Mouse (Mus musculus) hindbrain, embryonic 14.5 days (tissue): ENCODE data around the gene Kxd1. TPM values are rescaled to one million over a fixed set of nuclear protein-coding genes. Genes with fewer than 3 reads are reported as not detected.
"Not testable (repeated sequence)": the region's sequence is repeated elsewhere in the genome, so short reads cannot be mapped to it uniquely, and the experiment has no call there.

Experiments
- ATAC-seq: fragments of 200-750 bp; cut with Nextera tagmentation; 2 replicates; pipeline ENCODE4 v1.8.0; 2017; ENCODE audit warnings: moderate number of reproducible peaks, mild to moderate bottlenecking, moderate TSS enrichment, moderate library complexity; ENCODE audit not compliant: low FRiP score
- DNase-seq: peaks from one replicate; pipeline ENCODE4 v3.0.0-alpha.2; 2015; ENCODE audit warnings: low spot score
- H3K27ac ChIP-seq: fragments of 300-500 bp; sonication (generic); 2 replicates; pipeline ENCODE4 v1.5.1; 2014; ENCODE audit warnings: mild to moderate bottlenecking, moderate library complexity
- H3K27me3 ChIP-seq: fragments of 300-500 bp; sonication (generic); 2 replicates; pipeline ENCODE4 v1.6.1; 2014; ENCODE audit warnings: mild to moderate bottlenecking, low read length, mixed read lengths; ENCODE audit not compliant: control insufficient read depth, insufficient read depth
- H3K36me3 ChIP-seq: fragments of 300-500 bp; sonication (generic); replicated peaks from 2 replicates; pipeline ENCODE4 v1.6.1; 2014; ENCODE audit not compliant: control insufficient read depth, insufficient read depth
- H3K4me1 ChIP-seq: fragments of 300-500 bp; sonication (generic); replicated peaks from 2 replicates; pipeline ENCODE4 v1.6.1; 2014; ENCODE audit warnings: antibody characterized with exemption, low read length, mixed read lengths; ENCODE audit not compliant: control insufficient read depth, insufficient read depth
- H3K4me2 ChIP-seq: fragments of 300-500 bp; sonication (generic); replicated peaks from 2 replicates; pipeline ENCODE4 v1.6.1; 2014; ENCODE audit warnings: mild to moderate bottlenecking, moderate library complexity
- H3K4me3 ChIP-seq: fragments of 300-500 bp; sonication (generic); replicated peaks from 2 replicates; pipeline ENCODE4 v1.5.1; 2014; ENCODE audit warnings: mild to moderate bottlenecking, low read length
- H3K9ac ChIP-seq: fragments of 300-500 bp; sonication (generic); 2 replicates; pipeline ENCODE4 v1.6.1; 2014
- H3K9me3 ChIP-seq: fragments of 300-500 bp; sonication (generic); 2 replicates; pipeline ENCODE4 v1.6.1; 2016; ENCODE audit warnings: low read length; ENCODE audit not compliant: control insufficient read depth
- WGBS: fragments of 180-500 bp; shearing (Covaris S2); extraction: QIAGEN DNeasy Blood & Tissue Kit; methylation state at CpG from one replicate; pipeline ENCODE4 v1.1.7; 2014; 5-methylcytosine and 5-hydroxymethylcytosine counted together
- polyA plus RNA-seq: library from polyadenylated mRNA; unstranded; fragments of >200 nt; fragmentation: Nextera tagmentation; extraction: Ambion mirVana; gene quantifications from 2 replicates; pipeline ENCODE4 v1.2.1, GENCODE M21; 2014

Gene Kxd1
- polyA plus RNA-seq, 1 experiment from 2014 or later = 46.5 TPM

DNA sequence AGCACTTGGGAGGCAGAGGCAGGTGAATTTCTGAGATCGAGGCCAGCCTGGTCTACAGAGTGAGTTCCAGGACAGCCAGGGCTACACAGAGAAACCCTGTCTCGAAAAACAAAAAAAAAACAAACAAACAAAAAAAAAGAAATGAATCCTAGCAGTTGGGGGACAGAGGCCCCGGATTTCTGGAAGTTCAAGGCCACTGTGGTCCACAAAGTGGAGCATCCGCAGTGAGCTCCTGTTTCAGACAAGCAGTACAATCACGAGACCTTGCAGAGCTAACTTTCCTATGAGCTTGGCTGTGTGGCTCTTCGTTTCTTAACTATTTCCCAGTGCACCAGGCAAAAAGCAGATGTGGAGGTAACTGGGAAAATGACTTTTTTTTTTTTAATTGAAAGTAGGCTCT is 16.6 kb downstream of the Kxd1 start:
- peaks cover 16% of the 10 kb centered on the region for H3K4me1 ChIP-seq
- H3K9ac ChIP-seq = peak overlapping the region; percentile 92; the same call in 1 of the 2 replicates
- H3K36me3 ChIP-seq = peaks cover 40% of the 10 kb centered on the region
- H3K9me3 ChIP-seq, H3K27me3 ChIP-seq, DNase-seq, ATAC-seq: not testable (repeated sequence)
- peak overlapping the region; percentile 96 for H3K27ac ChIP-seq
- H3K4me3 ChIP-seq = peak overlapping the region; percentile 90
- 85% methylated on average over 6 of the region's 6 CpGs for WGBS
- H3K4me2 ChIP-seq = peak overlapping the region; percentile 98

- H3K4me1 ChIP-seq = peaks cover 22% of the 10 kb centered on the region
- H3K27ac ChIP-seq = peak within 1 kb of the TSS; percentile 96
- no peaks in the 10 kb centered on the region for H3K9me3 ChIP-seq
- H3K27me3 ChIP-seq = no peaks in the 10 kb centered on the region
- peak within 1 kb of the TSS; percentile 92 for H3K9ac ChIP-seq
- ATAC-seq = peak; percentile 87
- peaks cover 36% of the 10 kb centered on the region for H3K36me3 ChIP-seq
- peak within 1 kb of the TSS; percentile 98 for H3K4me2 ChIP-seq
- peak within 1 kb of the TSS; percentile 90 for H3K4me3 ChIP-seq
- peak; percentile 99 for DNase-seq
- 2% methylated on average over 74 of the region's 74 CpGs for WGBS
Measured at GRCm38 (mm10) chr8:70510228-70510915, 17.4 kb downstream of the Kxd1 start, which contains the start of gene Uba52. Uba52 (minus strand) TSS chr8:70510801.

GRCm38 (mm10) chr8:70509281-70509952 is 18.3 kb downstream of the Kxd1 start:
- no peak for ATAC-seq
- H3K9ac ChIP-seq = peak overlapping the region; percentile 92
- H3K4me2 ChIP-seq = peak overlapping the region; percentile 98
- H3K27me3 ChIP-seq = no peaks in the 10 kb centered on the region
- H3K27ac ChIP-seq = no peak overlapping the region
- H3K9me3 ChIP-seq = no peaks in the 10 kb centered on the region
- H3K4me1 ChIP-seq = peaks cover 27% of the 10 kb centered on the region
- WGBS = 19% methylated on average over 25 of the region's 25 CpGs
- H3K4me3 ChIP-seq = peak overlapping the region; percentile 90
- DNase-seq = no peak
- H3K36me3 ChIP-seq = peaks cover 33% of the 10 kb centered on the region

- peak overlapping the region; percentile 83 for H3K4me2 ChIP-seq
- peak overlapping the region; percentile 67; the same call in 1 of the 2 replicates for H3K9ac ChIP-seq
- WGBS = 67% methylated on average over 5 of the region's 5 CpGs
- H3K4me1 ChIP-seq = peaks cover 42% of the 10 kb centered on the region
- no peak for ATAC-seq
- H3K9me3 ChIP-seq = no peaks in the 10 kb centered on the region
- peaks cover 23% of the 10 kb centered on the region for H3K27me3 ChIP-seq
- H3K4me3 ChIP-seq = no peak overlapping the region
- no peak overlapping the region for H3K27ac ChIP-seq
- peaks cover 34% of the 10 kb centered on the region for H3K36me3 ChIP-seq
- no peak for DNase-seq
Measured at GRCm38 (mm10) chr8:70507027-70507393, 20.7 kb downstream of the Kxd1 start.

DNA sequence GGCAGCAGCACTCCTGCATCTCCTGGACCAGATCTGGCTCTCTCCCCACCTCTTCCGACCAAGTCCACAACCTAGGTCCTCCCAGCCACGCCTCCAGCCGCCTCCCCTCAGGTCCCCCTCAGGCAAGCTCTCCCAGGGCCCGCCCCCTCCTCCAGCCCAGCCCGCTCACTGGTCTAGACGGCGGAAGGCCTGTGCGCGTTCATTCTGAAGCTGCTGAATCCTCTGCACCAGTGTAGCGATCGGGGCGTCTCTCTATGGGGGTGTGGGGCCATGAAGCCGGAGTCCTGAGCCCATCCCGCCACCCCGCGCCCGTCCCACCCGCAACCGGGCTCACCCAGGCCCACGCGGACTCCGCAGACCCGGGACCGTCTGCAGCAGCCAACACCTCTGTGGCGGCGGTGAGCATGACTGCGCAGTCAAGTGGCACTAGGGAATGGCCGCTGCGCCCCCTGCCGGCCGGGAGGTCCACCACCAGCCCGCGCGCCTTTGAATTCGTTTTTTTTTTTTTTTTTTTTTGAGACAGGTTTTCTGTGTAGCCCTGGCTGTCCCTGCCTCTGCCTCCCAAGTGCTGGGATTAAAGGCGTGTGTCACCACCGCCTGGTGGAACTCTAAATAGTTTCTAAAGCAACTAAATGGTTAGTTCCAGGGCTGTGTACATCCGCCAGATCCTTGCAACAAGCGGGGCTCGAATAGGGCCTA is 21.3 kb downstream of the Kxd1 start, which contains the start of gene Rex1bd:
Rex1bd (minus strand) TSS at position 425 of the 699 bp plus-strand sequence.
- WGBS = 2% methylated on average over 40 of the region's 40 CpGs
- peaks cover 28% of the 10 kb centered on the region for H3K27me3 ChIP-seq
- H3K9me3 ChIP-seq = no peaks in the 10 kb centered on the region
- peak within 1 kb of the TSS; percentile 46 for H3K4me3 ChIP-seq
- H3K4me2 ChIP-seq = peak within 1 kb of the TSS; percentile 83
- DNase-seq (peak; percentile 94), ATAC-seq (peak; percentile 86)
- peak within 1 kb of the TSS; percentile 67 for H3K9ac ChIP-seq
- peak within 1 kb of the TSS; percentile 83 for H3K27ac ChIP-seq
- peaks cover 34% of the 10 kb centered on the region for H3K36me3 ChIP-seq
- peaks cover 43% of the 10 kb centered on the region for H3K4me1 ChIP-seq

- Histone ChIP-seq H3K9ac (peak overlapping the region; percentile 67), H3K36me3 (peaks cover 34% of the 10 kb centered on the region), H3K27ac (peak overlapping the region; percentile 83), H3K4me2 (peak overlapping the region; percentile 83), H3K9me3 (no peaks in the 10 kb centered on the region), H3K4me3 (peak overlapping the region; percentile 46), H3K27me3 (peaks cover 35% of the 10 kb centered on the region), H3K4me1 (peaks cover 41% of the 10 kb centered on the region)
- peak; percentile 7; the same call in 1 of the 2 replicates for ATAC-seq
- WGBS = 33% methylated on average over 32 of the region's 32 CpGs
- DNase-seq = no peak
Measured at GRCm38 (mm10) chr8:70505698-70506327, 21.9 kb downstream of the Kxd1 start.

DNA sequence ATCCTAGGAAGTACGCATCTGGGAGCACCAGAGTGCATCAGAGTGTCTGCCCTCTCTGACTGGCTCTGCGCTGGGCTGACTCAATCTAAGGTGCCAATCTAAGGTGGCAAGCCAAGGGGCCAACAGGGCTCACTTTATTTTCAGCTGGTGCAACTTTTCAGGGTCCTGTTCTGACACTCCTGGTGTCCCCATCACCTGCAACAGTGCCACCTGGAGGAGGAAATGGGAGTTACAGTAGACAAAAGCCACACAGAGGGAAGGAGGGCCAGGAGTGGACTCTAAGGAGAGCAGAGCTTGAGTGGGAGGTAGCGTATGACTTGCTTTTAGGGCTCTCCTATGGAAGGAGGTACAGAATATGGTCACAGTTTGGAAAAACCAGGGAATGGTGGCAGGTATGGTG is 22.9 kb downstream of the Kxd1 start:
- H3K4me1 ChIP-seq = peaks cover 44% of the 10 kb centered on the region
- no peaks in the 10 kb centered on the region for H3K9me3 ChIP-seq
- no peak overlapping the region for H3K27ac ChIP-seq
- peak overlapping the region; percentile 83; the same call in 1 of the 2 replicates for H3K4me2 ChIP-seq
- 77% methylated on average over 3 of the region's 3 CpGs for WGBS
- no peak overlapping the region for H3K4me3 ChIP-seq
- peaks cover 34% of the 10 kb centered on the region for H3K36me3 ChIP-seq
- DNase-seq (peak; percentile 84), ATAC-seq (no peak)
- H3K9ac ChIP-seq = no peak overlapping the region
- H3K27me3 ChIP-seq = peaks cover 45% of the 10 kb centered on the region

DNA sequence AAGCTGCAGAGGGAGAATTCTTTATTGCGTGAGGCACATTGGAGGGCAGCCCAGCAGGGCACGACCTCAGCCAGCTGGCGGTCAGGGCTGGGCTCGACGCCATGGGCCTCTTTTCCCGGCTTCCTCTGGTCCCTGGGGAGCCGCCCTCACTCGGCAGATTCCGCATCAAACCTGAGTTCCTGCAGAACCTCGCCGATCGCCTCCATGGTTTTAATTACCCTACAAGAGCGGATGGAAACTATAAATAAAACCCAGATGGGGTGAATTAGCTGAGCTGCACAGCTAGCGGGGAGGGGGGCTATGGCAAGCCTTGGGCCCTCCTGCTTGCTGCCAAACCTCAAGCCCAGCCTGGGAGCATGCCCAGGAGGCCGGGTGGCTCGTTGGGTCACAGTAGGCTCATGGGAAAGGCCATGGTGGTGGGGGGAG is 23.5 kb downstream of the Kxd1 start:
- WGBS = 42% methylated on average over 16 of the region's 16 CpGs

More for the DNA sequence above, 23.5 kb downstream of the Kxd1 start:
- Histone ChIP-seq H3K27me3 (peaks cover 50% of the 10 kb centered on the region), H3K4me3 (no peak overlapping the region), H3K36me3 (peaks cover 34% of the 10 kb centered on the region), H3K9ac (no peak overlapping the region), H3K27ac (no peak overlapping the region), H3K9me3 (no peaks in the 10 kb centered on the region), H3K4me2 (no peak overlapping the region), H3K4me1 (peaks cover 40% of the 10 kb centered on the region)
- DNase-seq (no peak), ATAC-seq (no peak)
